Mouse (Mus musculus): ENCODE measurements around the gene Rimkla. TPM values are rescaled to one million over a fixed set of nuclear protein-coding genes. Genes with fewer than 3 reads are reported as not detected.
"Not testable (repeated sequence)": the region's sequence is repeated elsewhere in the genome, so short reads cannot be mapped to it uniquely, and the experiment has no call there.

The Rimkla gene
- under 1 TPM; 0.41 to 0.47 TPM for total RNA-seq (2021)
- long read RNA-seq, experiment 1, partial matches to known transcripts = 0 of 1 reads
- long read RNA-seq, experiment 1, other reads (novel, unspliced or antisense) = 1 of 1 reads
- long read RNA-seq, experiment 2 = 0 reads

DNA sequence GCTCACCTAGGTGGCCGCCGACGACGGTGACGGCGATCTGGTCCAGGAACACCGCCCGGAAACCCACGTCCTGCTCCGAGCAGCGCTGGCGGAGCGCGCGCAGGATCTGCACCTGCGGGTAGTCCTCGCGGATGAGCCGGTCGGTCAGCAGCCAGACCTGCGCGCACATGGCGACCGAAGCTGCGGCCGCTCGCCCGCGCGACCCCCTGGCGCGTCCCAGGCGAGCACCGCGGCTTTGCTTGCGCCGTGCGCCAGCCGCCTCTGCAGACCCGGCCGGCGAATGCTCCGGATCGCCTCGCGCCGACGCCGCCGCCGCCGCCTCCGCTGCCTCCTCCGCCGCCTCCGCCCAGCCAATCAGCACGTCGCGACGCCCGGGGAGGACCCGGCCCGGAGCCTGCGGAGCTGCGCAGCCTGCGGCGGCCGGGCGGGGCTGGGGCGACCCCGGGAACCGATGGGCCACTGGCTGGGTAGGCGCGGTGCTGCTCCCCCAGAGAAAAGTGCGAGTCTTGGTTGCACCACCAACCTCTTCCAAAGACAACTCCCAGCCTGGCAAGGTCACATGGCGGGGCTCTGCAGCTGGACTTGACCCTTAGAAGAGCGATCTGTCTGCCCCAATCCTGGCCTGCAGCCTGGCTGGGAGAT lies at the start of gene Rimkla:
Gene Rimkla, minus strand, starts transcription at position 338 of the 642 bp plus-strand sequence.
- DNase-seq = peak; percentile 70

DNA sequence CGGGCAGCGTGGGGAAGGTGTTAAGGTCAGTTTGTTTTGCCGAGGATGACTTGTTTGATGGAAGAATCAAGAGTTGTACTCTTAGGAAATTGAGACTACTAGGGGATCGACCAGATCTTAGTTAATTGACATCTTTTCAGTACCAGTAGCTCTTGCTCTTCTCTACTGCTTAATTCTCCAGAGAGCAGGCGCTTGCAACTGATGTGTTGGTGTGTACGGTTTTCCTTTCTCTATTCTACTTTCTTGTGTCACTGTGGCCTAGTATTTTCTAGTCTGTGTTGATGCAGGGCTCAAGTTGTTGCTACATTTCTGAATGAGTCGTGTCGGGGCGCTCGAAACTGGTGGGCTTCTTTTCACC lies 48.1 kb upstream of the Rimkla start:
- no peak for DNase-seq

DNA sequence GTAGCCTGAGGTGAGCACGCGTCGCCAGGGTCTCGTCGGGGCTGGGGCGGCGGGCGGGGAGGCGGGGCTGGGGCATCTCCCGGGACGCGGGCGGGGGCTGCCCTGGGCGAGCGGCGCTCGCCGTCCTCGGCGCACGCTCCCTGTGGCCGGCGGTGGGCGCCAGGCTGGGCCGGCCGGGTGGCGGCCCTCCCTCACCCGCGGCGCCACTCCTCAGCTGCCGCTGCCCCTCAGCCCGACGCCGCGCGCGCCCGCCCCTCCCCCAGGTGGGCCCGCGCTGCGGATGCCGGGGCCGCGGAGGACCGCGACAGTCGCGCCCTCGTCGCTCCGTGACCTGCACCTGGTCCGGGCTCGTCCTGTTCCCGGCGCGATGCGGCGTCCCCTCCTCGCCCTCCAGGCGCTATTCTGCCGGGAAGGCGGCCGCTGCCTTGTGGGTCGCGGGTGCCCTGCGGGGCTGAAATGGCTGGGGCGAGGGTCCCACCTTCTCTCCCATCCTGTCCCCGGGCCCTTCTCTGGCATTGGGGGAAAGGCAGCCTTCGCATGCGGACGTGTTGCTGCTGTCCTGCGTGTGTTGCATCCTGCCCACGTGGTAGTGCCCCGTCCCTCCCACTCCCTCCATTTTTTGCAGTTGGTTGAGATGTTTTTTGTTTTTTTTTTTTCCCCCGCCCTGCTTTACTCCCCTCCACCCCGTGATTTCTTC lies 47.6 kb upstream of the Rimkla start:
- DNase-seq = peak; percentile 61

DNA sequence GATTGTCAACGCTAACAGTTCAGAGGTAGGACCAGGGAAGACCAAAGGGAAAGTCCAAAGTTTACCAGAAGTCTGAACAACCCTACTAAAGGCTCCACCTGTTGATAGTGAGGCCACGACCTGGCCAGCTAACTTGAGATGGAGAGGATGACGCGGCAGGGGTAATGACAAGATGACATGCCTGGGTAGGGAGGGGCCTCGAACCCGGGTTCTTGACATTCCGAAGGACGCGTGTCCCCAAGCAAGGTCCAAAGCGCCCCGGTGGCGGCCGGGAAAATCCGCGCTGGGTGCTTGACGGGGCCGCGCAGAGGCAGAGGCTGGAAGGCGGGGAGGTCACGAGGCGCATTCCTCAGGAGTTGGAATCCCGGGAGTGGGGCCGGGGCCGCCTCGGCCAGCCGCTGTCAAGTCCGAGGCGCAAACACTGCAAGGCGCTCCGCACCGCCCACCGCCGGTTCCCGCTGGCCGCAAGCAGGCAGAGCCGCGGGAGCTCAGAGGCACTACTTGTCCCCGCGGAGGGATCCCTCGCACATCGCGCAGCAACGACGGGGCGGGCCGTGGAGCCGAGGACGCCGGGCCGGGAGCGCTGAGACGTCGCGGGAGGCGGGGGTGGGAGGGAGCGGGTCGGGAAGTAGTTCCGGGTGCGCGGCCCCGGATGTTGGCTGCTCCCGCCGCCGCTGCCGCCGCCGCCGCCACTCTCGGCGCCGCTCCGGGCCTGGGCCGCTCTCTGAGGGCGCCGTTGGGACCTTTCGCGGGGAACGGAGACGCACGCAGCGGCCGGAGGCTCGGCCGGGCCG lies 46.8 kb upstream of the Rimkla start, which contains the start of gene Frg2f1:
Gene Frg2f1, minus strand, starts transcription at position 499 of the 794 bp plus-strand sequence.
- DNase-seq = peak; percentile 96

DNA sequence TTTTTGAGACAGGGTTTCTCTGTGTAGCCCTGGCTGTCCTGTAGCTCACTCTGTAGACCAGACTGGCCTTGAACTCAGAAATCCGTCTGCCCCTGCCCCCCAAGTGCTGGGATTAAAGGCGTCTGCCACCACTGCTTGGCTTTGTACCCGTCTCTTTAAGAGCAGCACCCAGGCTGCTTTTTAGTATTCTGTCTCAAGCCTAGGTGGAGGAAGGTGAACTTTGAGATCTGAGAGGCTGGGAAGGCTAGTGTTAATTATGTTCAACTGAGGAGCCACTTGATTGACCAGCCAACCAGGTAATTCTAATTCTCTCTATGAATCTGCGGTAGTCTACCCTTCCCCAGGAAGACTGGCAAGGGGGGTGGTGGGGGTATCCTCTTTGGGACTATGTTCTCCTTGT lies 45.0 kb upstream of the Rimkla start:
- no peak for DNase-seq

DNA sequence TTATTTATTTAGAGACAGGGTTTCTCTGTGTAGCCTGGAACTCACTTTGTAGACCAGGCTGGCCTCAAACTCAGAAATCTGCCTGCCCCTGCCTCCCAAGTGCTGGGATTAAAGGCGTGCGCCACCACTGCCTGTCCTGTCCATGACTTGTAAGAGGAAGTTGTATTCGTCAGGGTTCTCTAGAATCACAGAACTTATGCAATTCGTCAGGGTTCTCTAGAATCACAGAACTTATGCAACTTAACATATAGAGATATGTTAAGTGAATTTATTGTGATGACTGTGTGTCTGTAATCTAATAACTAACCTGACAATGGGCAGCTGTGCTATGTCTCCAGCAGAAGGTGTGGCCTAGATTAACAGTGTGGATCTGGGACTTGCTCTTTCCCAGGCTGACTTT lies 44.2 kb upstream of the Rimkla start, which contains the start of gene Foxj3:
Gene Foxj3, plus strand, starts transcription at position 390 of the 400 bp plus-strand sequence.
- not testable (repeated sequence) for DNase-seq

DNA sequence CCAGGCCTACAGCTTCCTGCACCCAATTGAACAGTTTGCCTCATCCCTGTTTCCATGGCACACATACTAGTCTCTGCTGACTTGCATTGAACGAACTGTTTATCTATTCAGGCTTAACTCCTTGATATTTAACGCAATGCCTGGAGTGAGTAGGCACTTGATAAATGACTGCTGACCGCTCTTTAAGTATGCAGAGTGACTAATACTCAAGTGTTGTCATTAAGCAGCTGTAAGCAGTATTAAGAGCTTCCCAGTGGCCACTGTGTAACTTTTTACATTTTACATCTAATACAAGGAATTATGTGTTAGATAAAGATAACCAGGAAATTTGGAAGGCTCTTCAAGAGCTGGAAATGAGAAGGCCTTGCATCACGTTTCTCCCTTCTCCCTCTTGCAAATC lies 42.7 kb upstream of the Rimkla start:
- no peak for DNase-seq

DNA sequence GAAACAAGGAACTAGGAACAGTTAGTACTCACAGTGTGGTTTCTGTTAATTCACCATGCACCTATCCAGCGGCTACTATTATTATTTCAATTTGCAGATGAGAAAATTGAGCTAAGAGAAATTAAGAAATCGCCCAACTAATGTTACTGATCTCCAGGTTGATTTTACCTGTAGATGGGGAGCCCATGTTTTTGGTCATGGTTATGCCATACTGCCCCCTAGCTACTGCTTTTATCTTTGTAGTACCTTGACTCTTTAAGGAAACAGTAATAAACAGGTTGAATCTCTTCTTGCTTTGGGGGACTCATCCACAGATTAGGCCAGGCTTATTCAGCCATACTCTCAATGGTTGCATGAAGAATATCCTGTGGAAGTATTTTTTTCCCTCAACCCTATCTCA lies 39.4 kb upstream of the Rimkla start:
- no peak for DNase-seq

DNA sequence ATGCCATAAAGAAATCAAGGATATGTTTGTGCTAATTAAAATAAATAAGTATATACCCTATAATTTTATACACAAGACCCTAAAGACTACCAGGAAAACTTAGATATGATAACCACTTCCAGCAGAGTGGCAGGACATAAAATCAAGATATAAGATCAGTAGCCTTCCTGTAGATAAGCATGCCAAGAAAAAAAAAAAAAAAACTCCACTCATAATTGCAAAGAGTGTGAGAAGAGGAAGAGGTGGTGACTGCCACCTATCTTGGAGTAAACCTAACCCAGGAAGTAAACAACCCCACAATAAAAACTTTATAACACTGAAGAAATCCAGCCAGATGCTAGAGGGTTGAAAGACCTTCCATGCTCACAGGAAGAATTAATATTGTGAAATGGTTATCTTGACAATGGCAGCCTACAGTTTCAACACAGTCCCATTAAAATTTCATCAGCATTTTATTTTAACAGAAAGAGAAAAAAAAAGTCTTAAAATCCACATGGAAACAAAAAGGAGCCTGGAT lies 34.0 kb upstream of the Rimkla start:
- DNase-seq = no peak

DNA sequence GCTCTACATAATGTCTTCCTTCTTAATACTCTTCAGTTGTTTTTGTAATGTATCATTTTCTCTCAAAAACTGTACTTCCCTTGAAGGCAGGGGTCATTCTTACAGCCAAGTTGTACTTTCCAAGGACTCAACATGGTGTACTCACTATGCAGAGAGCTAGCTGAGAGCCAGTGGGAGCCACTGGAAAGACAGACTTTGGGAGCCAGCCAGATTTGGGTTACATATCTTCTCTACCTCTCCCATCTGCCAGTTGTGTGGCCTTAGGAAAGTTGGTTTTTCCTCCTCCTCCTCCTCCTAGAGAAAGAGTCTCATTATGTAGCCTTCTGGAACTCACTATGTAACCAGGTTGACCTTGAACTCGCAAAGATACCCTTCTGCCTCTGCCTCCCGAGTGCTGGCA lies 32.0 kb upstream of the Rimkla start:
- no peak for DNase-seq

DNA sequence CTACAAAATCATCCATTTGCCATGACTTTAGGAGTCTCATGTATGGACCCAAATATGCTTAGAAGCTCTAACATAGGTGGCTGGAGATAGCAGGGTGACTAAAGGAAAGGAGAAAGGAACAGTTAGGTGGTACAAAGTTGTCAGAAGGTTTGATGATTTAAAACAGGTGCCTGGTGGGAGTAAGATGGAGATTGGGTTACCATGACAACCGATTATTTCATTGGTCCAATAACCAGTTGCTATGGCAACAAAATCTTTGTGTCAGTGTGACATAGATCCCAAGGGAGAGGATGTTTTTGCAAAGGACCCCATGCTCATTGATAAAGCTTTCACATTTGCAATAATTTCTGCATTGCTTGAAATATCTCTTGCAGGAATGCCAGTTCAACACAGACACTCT lies 31.6 kb upstream of the Rimkla start:
- DNase-seq = no peak

DNA sequence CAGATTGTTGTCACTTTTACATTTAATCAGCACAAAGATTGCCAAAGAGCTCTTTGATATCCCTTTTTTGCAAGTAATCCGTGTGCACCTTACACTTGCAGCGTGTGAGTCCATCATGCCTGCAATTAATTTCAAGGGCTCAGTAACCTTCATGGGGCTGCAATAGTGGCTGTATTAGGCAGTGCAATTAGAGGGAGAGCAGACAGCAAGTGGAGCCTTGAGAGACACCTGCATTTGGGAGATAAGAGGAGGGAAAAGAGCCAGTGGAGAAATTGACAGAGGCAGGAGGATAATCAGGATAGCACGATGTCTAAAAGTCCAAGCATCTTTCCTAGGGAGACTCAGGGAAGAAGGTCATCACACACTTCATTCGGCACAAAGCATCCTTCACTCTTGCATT lies 31.1 kb upstream of the Rimkla start:
- no peak for DNase-seq

DNA sequence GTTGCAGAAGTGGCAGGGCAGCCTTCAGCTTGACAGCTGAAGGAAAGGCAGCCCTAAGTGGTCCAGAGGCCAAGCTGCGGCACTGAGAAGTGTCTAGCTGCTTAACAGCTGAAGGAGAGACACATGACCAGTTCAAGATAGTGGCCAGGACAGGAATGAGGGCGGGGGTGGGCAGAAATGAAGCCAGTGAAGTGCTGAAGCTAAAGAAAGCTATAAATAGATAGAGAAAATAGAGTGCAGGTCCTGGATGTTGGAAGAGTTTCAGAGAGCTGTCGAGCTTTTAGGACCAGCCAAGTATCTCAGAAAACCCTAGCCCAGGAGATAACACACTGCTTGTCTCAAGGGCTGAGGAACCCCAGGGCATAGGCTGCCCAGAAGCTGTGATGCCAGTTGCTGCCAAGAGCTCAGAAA lies 20.3 kb upstream of the Rimkla start:
- no peak for DNase-seq

DNA sequence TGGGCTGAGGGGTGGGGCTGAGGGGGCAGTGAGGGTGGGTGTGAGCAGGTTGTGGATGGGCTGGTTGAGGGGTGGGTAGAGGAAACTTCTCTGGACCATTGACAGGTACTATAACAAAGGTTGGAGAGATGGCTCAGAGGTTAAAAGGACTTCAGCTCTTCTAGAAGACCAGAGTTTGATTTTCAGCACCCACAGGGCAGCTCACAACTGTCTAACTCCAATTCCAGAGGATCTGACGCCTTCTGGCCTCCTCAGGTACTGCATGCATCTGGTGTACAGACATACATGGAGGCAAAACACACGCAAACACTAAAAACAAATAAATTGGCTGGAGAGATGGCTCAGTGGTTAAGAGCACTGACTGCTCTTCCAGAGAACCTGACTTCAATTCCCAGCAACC lies 19.2 kb upstream of the Rimkla start:
- no peak for DNase-seq

DNA sequence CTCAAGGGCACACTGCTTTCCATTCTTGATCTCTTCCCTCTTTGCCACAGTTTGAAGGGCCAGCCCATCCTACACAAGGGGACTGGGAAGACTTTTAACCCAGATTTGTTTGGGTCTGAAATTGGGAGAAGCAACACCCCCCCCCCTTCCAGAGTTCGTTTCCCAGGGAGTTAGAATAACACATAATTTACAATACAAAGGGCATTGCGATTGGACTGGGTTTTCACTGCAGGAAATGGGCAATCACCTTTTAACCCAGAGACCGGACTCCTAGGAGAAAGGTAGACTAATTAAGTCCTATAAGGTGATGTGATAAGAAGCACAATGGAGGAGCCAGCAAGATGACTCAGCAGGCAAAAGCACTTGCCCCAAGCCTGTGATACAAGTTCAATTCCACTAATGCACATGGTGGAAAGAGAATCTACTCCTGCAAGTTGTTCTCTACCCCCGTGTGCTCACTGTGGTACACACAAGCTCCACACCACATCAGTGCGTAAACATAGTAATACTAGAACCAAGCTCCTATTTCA lies 6.0 kb upstream of the Rimkla start:
- no peak for DNase-seq

DNA sequence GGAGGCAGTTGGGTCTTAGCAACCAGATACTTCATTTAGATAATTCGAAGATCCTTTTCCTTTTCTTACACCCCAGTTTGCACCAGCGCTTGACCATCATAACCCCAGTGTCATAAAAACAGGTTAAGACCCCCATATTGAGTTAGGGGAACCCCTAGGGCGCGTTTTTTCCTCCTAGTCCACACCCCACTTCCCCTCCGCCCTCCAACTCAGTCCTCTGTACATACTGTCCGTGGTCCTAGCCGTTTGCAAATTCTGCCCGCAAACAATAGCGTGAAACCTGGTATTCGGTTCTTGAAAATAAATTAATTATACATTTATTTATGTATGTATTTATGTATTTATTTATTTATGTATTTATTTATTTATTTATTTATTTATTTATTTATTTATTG lies 502 bp upstream of the Rimkla start:
- DNase-seq = no peak

DNA sequence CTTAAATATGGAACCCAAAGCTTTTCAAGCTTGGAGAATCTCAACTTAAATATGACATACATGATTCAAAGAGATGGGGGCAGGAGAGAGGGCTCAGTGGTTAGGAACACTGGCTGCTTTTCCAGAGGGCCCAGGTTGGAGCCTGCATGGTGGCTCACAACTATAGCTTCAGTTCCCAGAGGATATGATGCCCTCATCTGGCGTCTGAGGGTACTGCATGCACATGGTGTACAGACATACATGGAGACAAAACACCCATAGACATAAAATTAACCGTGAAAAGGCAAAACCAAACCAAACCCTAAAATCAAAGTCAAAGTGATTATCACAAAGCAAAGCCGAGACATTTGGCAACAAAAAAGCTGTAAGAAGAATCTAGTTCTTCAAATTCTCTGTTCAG lies 1.6 kb downstream of the Rimkla start:
- DNase-seq = peak; percentile 32

DNA sequence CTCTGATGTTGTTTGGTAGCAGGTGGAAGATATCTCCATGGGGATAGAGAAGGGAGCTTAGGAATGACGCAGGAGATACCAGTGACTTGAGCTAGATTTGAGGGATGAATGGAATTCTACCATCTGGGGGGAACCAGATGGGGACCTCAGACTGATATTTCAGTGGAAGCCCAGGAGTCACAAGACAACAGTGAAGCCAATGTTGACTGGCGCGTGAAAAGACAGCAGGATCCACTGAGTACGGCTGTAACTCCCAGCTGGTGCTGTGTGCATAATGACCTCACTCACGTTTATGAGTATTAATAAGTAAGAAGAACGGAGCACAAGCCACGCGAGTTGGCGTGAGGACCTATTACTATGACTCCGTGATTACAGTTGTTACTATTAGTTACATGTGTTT lies 2.8 kb downstream of the Rimkla start:
- DNase-seq = no peak

DNA sequence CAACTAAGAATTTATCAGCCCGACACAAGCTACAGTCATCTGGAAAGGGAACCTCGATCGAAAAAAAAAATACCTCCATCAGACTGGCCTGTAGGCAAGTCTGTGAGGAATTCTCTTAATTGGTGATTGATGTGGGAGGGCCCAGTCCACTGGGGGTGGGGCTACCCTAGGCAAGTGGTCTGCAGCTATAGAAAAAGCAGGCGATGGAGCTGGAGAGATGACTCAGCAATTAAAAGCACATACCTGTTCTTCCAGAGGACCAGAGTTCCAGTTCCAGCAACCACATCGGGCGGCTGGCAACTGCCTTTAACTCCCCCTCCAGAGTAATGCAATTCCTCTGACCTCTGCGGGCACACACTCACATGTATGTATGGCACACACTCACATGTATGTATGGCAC lies 7.5 kb downstream of the Rimkla start:
- DNase-seq = no peak

DNA sequence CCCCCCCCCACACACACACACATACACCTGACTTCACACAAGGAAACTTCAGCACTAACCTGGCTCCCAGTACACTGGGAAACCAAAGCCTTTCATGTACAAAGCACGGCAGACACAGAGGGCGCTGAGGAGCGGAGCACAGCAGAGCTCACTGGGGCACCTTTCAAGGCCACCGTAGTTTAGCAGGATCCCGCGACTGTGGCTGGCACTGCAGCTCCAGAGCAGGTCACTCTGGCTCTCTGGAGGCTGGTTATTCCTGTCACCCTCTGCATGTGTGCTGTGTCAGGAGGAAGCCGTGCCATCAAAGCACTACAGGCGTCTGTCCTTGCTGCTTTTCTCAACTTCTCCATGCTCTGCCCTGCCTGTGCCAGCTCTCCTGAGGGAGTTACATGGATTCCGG lies 9.4 kb downstream of the Rimkla start:
- no peak for DNase-seq

DNA sequence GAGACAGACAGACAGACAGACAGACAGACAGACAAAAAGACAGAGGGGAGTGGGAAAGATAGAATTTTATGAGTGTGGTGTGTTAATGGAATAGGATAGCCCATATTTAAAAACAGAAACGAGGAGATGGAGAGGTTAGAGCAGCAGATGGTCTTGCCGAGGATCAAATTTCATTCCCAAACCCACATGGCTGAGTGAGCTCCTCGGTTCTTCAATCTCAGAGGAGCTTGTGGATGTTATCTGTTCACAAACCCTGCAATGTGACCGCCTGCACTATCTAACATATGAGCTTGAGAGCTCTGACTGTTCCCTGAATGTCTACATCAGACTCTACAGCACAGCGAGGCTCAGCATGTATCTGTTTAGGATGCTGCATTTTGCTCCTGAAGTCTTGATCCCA lies 19.3 kb downstream of the Rimkla start:
- no peak for DNase-seq

DNA sequence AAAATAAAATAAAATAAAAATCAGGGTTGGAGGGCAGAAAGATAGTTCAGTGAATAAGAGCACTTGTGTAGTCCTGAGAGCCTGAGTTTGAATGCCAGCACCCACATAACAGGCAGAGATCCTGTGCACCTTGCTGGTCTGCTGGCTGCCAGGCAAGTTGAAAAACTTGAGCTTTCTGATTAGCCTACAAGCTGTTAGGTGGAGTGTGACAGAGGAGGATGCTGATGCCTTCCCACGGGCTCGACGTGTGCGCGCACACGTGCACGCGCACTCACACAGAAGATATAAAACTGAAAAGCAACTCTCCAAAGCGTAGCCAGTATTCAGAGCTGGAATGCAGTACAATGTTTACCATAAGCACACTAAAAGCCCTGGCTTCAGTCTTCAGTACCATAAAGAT lies 19.9 kb downstream of the Rimkla start:
- no peak for DNase-seq

Data from gastrocnemius, postnatal 10 days (tissue).